Mouse (Mus musculus) heart, postnatal 0 days (tissue): ENCODE measurements around the gene Tmem98. TPM values are rescaled to one million over a fixed set of nuclear protein-coding genes. Genes with fewer than 3 reads are reported as not detected.

Experiments
- ATAC-seq: fragments of 200-750 bp; cut with Nextera tagmentation; 2 replicates; pipeline ENCODE4 v1.8.0; 2017; ENCODE audit warnings: low read depth, moderate number of reproducible peaks, moderate library complexity; ENCODE audit not compliant: insufficient read depth
- DNase-seq: peaks from one replicate; pipeline ENCODE4 v3.0.0-alpha.2; 2016; ENCODE audit warnings: low spot score
- H3K27ac ChIP-seq: fragments of 300-500 bp; sonication (generic); 2 replicates; pipeline ENCODE4 v1.5.1; 2014; ENCODE audit warnings: low read depth, mild to moderate bottlenecking
- H3K27me3 ChIP-seq: fragments of 300-500 bp; sonication (generic); 2 replicates; pipeline ENCODE4 v1.6.1; 2014; ENCODE audit warnings: low read length, mixed read lengths; ENCODE audit not compliant: control insufficient read depth, insufficient read depth
- H3K36me3 ChIP-seq: fragments of 300-500 bp; sonication (generic); replicated peaks from 2 replicates; pipeline ENCODE4 v1.6.1; 2014; ENCODE audit warnings: low read length, mixed read lengths; ENCODE audit not compliant: control insufficient read depth, insufficient read depth
- H3K4me1 ChIP-seq: fragments of 300-500 bp; sonication (generic); 2 replicates; pipeline ENCODE4 v1.6.1; 2014; ENCODE audit warnings: antibody characterized with exemption; ENCODE audit not compliant: control insufficient read depth, insufficient read depth
- H3K4me2 ChIP-seq: fragments of 300-500 bp; sonication (generic); 2 replicates; pipeline ENCODE4 v1.6.1; 2014; ENCODE audit warnings: low read depth, mild to moderate bottlenecking, low read length, moderate library complexity
- H3K4me3 ChIP-seq: fragments of 300-500 bp; sonication (generic); 2 replicates; pipeline ENCODE4 v1.5.1; 2014; ENCODE audit warnings: low read depth, low read length
- H3K9ac ChIP-seq: fragments of 300-500 bp; sonication (generic); replicated peaks from 2 replicates; pipeline ENCODE4 v1.6.1; 2014; ENCODE audit warnings: low read depth, low read length, mixed read lengths
- H3K9me3 ChIP-seq: fragments of 300-500 bp; sonication (generic); replicated peaks from 2 replicates; pipeline ENCODE4 v1.6.1; 2016; ENCODE audit warnings: low read length; ENCODE audit not compliant: control insufficient read depth
- CTCF ChIP-seq: IDR thresholded peaks from 2 replicates; pipeline ENCODE4 v1.5.1; 2016; ENCODE audit warnings: antibody characterized with exemption, control low read depth, low read depth
- EP300 ChIP-seq: IDR thresholded peaks from 2 replicates; pipeline ENCODE4 v1.6.1; 2016; ENCODE audit warnings: antibody characterized with exemption, low read depth
- WGBS: fragments of 180-500 bp; shearing (Covaris S2); extraction: QIAGEN DNeasy Blood & Tissue Kit; methylation state at CpG from one replicate; pipeline ENCODE4 v1.1.7; 2014; 5-methylcytosine and 5-hydroxymethylcytosine counted together
- polyA plus RNA-seq: library from polyadenylated mRNA; unstranded; fragments of >200 nt; fragmentation: Nextera tagmentation; extraction: Ambion mirVana; gene quantifications from 2 replicates; pipeline ENCODE4 v1.2.1, GENCODE M21; 2015
- total RNA-seq: library from RNA; depleted of rRNA; stranded (reverse); fragments of >200 nt; gene quantifications from 2 replicates; pipeline ENCODE4 v1.2.3, GENCODE M21; 2014; ENCODE audit warnings: low replicate concordance; rRNA removed

Tmem98 gene
- total and polyA plus RNA-seq, 2 experiments from 2014 or later = 74.4 to 111 TPM

DNA sequence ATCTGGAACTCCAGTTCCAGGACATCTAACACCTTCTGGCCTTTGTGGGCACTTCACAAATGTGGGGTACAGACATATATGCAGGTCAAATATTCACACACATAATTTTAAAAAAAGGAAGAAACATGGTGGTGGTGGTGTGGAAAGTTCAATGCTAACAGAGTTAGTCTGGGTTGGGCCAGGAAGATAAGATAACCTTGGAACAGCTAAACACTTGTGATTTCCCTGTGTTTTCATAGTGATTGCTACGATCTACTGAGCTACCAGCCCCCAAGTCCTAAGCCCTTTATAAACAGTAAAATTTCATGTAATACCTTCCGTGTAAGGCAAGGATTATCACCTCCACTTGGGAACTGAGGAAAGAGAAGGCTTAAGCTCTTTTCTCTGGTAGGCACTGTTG, 46.9 kb downstream of the Tmem98 start:
- 0 out of 2 replicates have a peak, but pooled peaks cover 4% of the 10 kb centered on the region for H3K27me3 ChIP-seq
- 50% methylated on average over 2 of the region's 2 CpGs for WGBS
- no peak for ATAC-seq
- no peak overlapping the region for H3K27ac ChIP-seq
- H3K4me1 ChIP-seq = no peaks in the 10 kb centered on the region
- TF ChIP-seq EP300 = no peak
- TF ChIP-seq CTCF = no peak
- no peaks in the 10 kb centered on the region for H3K9me3 ChIP-seq
- H3K4me2 ChIP-seq = no peak overlapping the region
- no peak for DNase-seq
- H3K9ac ChIP-seq = no peak overlapping the region
- H3K4me3 ChIP-seq = no peak overlapping the region
- no peaks in the 10 kb centered on the region for H3K36me3 ChIP-seq

GRCm38 (mm10) chr11:80858065-80858464, 48.1 kb downstream of the Tmem98 start, which contains the start of gene Spaca3:
Spaca3 (plus strand) TSS chr11:80858365.
- H3K27me3 ChIP-seq = no peaks in the 10 kb centered on the region
- H3K4me3 ChIP-seq = no peak within 1 kb of the TSS
- H3K9ac ChIP-seq = no peak within 1 kb of the TSS
- WGBS = 67% methylated on average over 10 of the region's 10 CpGs
- no peaks in the 10 kb centered on the region for H3K4me1 ChIP-seq
- no peaks in the 10 kb centered on the region for H3K9me3 ChIP-seq
- DNase-seq = no peak
- no peak for TF ChIP-seq CTCF
- no peak within 1 kb of the TSS for H3K4me2 ChIP-seq
- no peak within 1 kb of the TSS for H3K27ac ChIP-seq
- H3K36me3 ChIP-seq = no peaks in the 10 kb centered on the region
- no peak for ATAC-seq

DNA sequence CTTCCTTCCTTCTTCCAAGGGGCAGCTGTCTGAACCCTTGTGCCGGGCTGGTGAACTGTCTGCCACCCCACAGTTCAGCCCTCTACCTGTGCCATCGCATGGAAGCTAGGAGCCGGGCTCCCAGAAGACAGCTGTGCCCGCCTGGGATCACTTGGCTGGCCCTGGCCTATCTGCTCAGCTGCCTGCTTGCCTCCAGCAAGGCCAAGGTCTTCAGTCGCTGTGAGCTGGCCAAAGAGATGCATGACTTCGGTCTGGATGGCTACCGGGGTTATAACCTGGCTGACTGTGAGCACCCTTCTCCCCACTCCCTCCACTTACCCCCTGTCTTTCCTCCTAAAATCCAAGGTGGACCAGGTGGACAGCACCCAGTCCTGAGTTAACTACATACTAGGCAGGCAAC, 53.0 kb downstream of the Tmem98 start:
- no peak overlapping the region for H3K4me2 ChIP-seq
- WGBS = 89% methylated on average over 7 of the region's 7 CpGs

GRCm38 (mm10) chr11:80868039-80868438, 58.1 kb downstream of the Tmem98 start:
- H3K27me3 ChIP-seq = no peaks in the 10 kb centered on the region
- no peak overlapping the region for H3K4me3 ChIP-seq
- H3K4me2 ChIP-seq = no peak overlapping the region
- TF ChIP-seq CTCF (no peak), EP300 (no peak)
- H3K36me3 ChIP-seq = no peaks in the 10 kb centered on the region
- H3K9ac ChIP-seq = no peak overlapping the region
- no peak for ATAC-seq
- whole genome bisulfite sequencing = 89% methylated on average over 1 of the region's 1 CpGs
- no peak overlapping the region for H3K27ac ChIP-seq
- no peak for DNase-seq
- no peaks in the 10 kb centered on the region for H3K9me3 ChIP-seq
- peaks cover 5% of the 10 kb centered on the region; the same call in 1 of the 2 replicates for H3K4me1 ChIP-seq

More for the DNA sequence above, 53.0 kb downstream of the Tmem98 start:
- ATAC-seq (no peak), DNase-seq (no peak)
- Histone ChIP-seq H3K9me3 (no peaks in the 10 kb centered on the region), H3K36me3 (no peaks in the 10 kb centered on the region), H3K27me3 (no peaks in the 10 kb centered on the region), H3K4me1 (no peaks in the 10 kb centered on the region), H3K4me3 (no peak overlapping the region), H3K27ac (no peak overlapping the region), H3K9ac (no peak overlapping the region)
- TF ChIP-seq CTCF = no peak
- no peak for TF ChIP-seq EP300

Other genes with a start within 250 kb of the Tmem98 start
- 4.5 and 13.3 TPM in 2 replicates for gene Myo1d, start 30.1 kb upstream of the Tmem98 start, total RNA-seq
- 4.0 and 4.6 TPM in 2 replicates for gene Myo1d, start 30.1 kb upstream of the Tmem98 start, polyA plus RNA-seq
- not detected in 2 replicates for gene Spaca3, start 48.2 kb downstream of the Tmem98 start, total RNA-seq
- gene Spaca3, start 48.2 kb downstream of the Tmem98 start, polyA plus RNA-seq = 0.14 TPM in 1 of 2 replicates, not detected in the other